Mouse (Mus musculus): ENCODE results near the gene Pycr2. TPM values are rescaled to one million over a fixed set of nuclear protein-coding genes. Genes with fewer than 3 reads are reported as not detected.
A peak's percentile ranks its signal among the peaks of the same experiment; 100 is the strongest.

Pycr2 gene
- 56.2 and 56.5 TPM in 2 replicates for polyA plus RNA-seq (2015; fragmentation: Nextera tagmentation; extraction: Ambion mirVana)

- Histone ChIP-seq H3K4me2 (peak within 1 kb of the TSS; percentile 96), H3K9ac (peak within 1 kb of the TSS; percentile 95), H3K27me3 (replicated peaks) (no peaks in the 10 kb centered on the region), H3K27ac (replicated peaks) (peak within 1 kb of the TSS; percentile 84), H3K4me1 (peaks cover 20% of the 10 kb centered on the region), H3K36me3 (peaks cover 36% of the 10 kb centered on the region), H3K4me3 (peak within 1 kb of the TSS; percentile 94), H3K9me3 (no peaks in the 10 kb centered on the region)
- ATAC-seq (ENCODE audit: extremely low read depth, insufficient number of reproducible peaks, low FRiP score, low TSS enrichment) = peak; percentile 95
- WGBS = under 1% methylated on average over 52 of the region's 52 CpGs
Measured at GRCm38 (mm10) chr1:180904039-180904814, at the start of gene Pycr2. Gene Pycr2, plus strand, starts transcription at chr1:180904293.

- Histone ChIP-seq H3K4me2 (no peak overlapping the region), H3K9me3 (no peaks in the 10 kb centered on the region), H3K27ac (replicated peaks) (no peak overlapping the region), H3K36me3 (peaks cover 88% of the 10 kb centered on the region), H3K9ac (no peak overlapping the region), H3K4me1 (no peaks in the 10 kb centered on the region), H3K27me3 (replicated peaks) (no peaks in the 10 kb centered on the region), H3K4me3 (no peak overlapping the region)
- no peak for ATAC-seq (ENCODE audit: extremely low read depth, insufficient number of reproducible peaks, low FRiP score, low TSS enrichment)
Measured at GRCm38 (mm10) chr1:180858763-180859162, 45.3 kb upstream of the Pycr2 start.

GRCm38 (mm10) chr1:180860030-180860429, 44.1 kb upstream of the Pycr2 start:
- H3K4me2 ChIP-seq = no peak overlapping the region
- H3K9me3 ChIP-seq = no peaks in the 10 kb centered on the region
- no peak for ATAC-seq (ENCODE audit: extremely low read depth, insufficient number of reproducible peaks, low FRiP score, low TSS enrichment)
- H3K36me3 ChIP-seq = peaks cover 95% of the 10 kb centered on the region
- no peak overlapping the region for H3K27ac ChIP-seq (replicated peaks)
- no peak overlapping the region for H3K9ac ChIP-seq
- WGBS = 76% methylated on average over 6 of the region's 6 CpGs
- H3K4me3 ChIP-seq = no peak overlapping the region
- no peaks in the 10 kb centered on the region for H3K27me3 ChIP-seq (replicated peaks)
- no peaks in the 10 kb centered on the region for H3K4me1 ChIP-seq

GRCm38 (mm10) chr1:180863606-180864005, 40.5 kb upstream of the Pycr2 start:
- Histone ChIP-seq H3K4me2 (no peak overlapping the region), H3K9ac (no peak overlapping the region), H3K27ac (replicated peaks) (no peak overlapping the region), H3K4me1 (no peaks in the 10 kb centered on the region), H3K4me3 (no peak overlapping the region), H3K9me3 (no peaks in the 10 kb centered on the region), H3K27me3 (replicated peaks) (no peaks in the 10 kb centered on the region), H3K36me3 (peaks cover 95% of the 10 kb centered on the region)
- ATAC-seq (ENCODE audit: extremely low read depth, insufficient number of reproducible peaks, low FRiP score, low TSS enrichment) = no peak
- 17% methylated on average over 1 of the region's 1 CpGs for WGBS

GRCm38 (mm10) chr1:180866001-180866400, 38.1 kb upstream of the Pycr2 start:
- Histone ChIP-seq H3K36me3 (peaks cover 74% of the 10 kb centered on the region), H3K4me3 (no peak overlapping the region), H3K9me3 (no peaks in the 10 kb centered on the region), H3K4me1 (peaks cover 13% of the 10 kb centered on the region), H3K9ac (no peak overlapping the region), H3K27ac (replicated peaks) (no peak overlapping the region), H3K4me2 (no peak overlapping the region), H3K27me3 (replicated peaks) (no peaks in the 10 kb centered on the region)
- 71% methylated on average over 7 of the region's 7 CpGs for WGBS
- no peak for ATAC-seq (ENCODE audit: extremely low read depth, insufficient number of reproducible peaks, low FRiP score, low TSS enrichment)

- H3K27ac ChIP-seq (replicated peaks) = no peak overlapping the region
- no peak overlapping the region for H3K9ac ChIP-seq
- H3K27me3 ChIP-seq (replicated peaks) = no peaks in the 10 kb centered on the region; the same call in 1 of the 2 replicates
- peaks cover 36% of the 10 kb centered on the region for H3K36me3 ChIP-seq
- 40% methylated on average over 13 of the region's 13 CpGs for WGBS
- ATAC-seq (ENCODE audit: extremely low read depth, insufficient number of reproducible peaks, low FRiP score, low TSS enrichment) = no peak
- no peaks in the 10 kb centered on the region for H3K9me3 ChIP-seq
- peak overlapping the region; percentile 21 for H3K4me2 ChIP-seq
- peaks cover 13% of the 10 kb centered on the region for H3K4me1 ChIP-seq
- no peak overlapping the region for H3K4me3 ChIP-seq
Measured at GRCm38 (mm10) chr1:180870122-180870650, 33.9 kb upstream of the Pycr2 start.

- Histone ChIP-seq H3K27me3 (replicated peaks) (no peaks in the 10 kb centered on the region; the same call in 1 of the 2 replicates), H3K27ac (replicated peaks) (no peak overlapping the region), H3K4me3 (no peak overlapping the region), H3K4me1 (peaks cover 13% of the 10 kb centered on the region), H3K9ac (no peak overlapping the region), H3K9me3 (no peaks in the 10 kb centered on the region), H3K36me3 (no peaks in the 10 kb centered on the region), H3K4me2 (no peak overlapping the region)
- ATAC-seq (ENCODE audit: extremely low read depth, insufficient number of reproducible peaks, low FRiP score, low TSS enrichment) = peak; percentile 69; the same call in 1 of the 2 replicates
- 22% methylated on average over 9 of the region's 9 CpGs for WGBS
Measured at GRCm38 (mm10) chr1:180873861-180874484, 30.1 kb upstream of the Pycr2 start.

GRCm38 (mm10) chr1:180874615-180875014, 29.5 kb upstream of the Pycr2 start:
- Histone ChIP-seq H3K4me1 (peaks cover 13% of the 10 kb centered on the region), H3K27ac (replicated peaks) (no peak overlapping the region), H3K27me3 (replicated peaks) (no peaks in the 10 kb centered on the region; the same call in 1 of the 2 replicates), H3K36me3 (no peaks in the 10 kb centered on the region), H3K9me3 (no peaks in the 10 kb centered on the region), H3K9ac (no peak overlapping the region), H3K4me2 (no peak overlapping the region), H3K4me3 (no peak overlapping the region)
- no peak for ATAC-seq (ENCODE audit: extremely low read depth, insufficient number of reproducible peaks, low FRiP score, low TSS enrichment)
- WGBS = 70% methylated on average over 2 of the region's 2 CpGs

GRCm38 (mm10) chr1:180875126-180875525, 29.0 kb upstream of the Pycr2 start:
- 84% methylated on average over 9 of the region's 9 CpGs for WGBS
- no peaks in the 10 kb centered on the region for H3K9me3 ChIP-seq
- no peaks in the 10 kb centered on the region; the same call in 1 of the 2 replicates for H3K27me3 ChIP-seq (replicated peaks)
- no peak overlapping the region for H3K4me3 ChIP-seq
- H3K36me3 ChIP-seq = no peaks in the 10 kb centered on the region
- no peak overlapping the region for H3K27ac ChIP-seq (replicated peaks)
- H3K9ac ChIP-seq = no peak overlapping the region
- H3K4me1 ChIP-seq = peaks cover 8% of the 10 kb centered on the region
- ATAC-seq (ENCODE audit: extremely low read depth, insufficient number of reproducible peaks, low FRiP score, low TSS enrichment) = no peak
- no peak overlapping the region for H3K4me2 ChIP-seq

- Histone ChIP-seq H3K27ac (replicated peaks) (no peak overlapping the region), H3K9me3 (no peaks in the 10 kb centered on the region), H3K4me3 (no peak overlapping the region), H3K27me3 (replicated peaks) (no peaks in the 10 kb centered on the region; the same call in 1 of the 2 replicates), H3K36me3 (no peaks in the 10 kb centered on the region), H3K4me2 (no peak overlapping the region), H3K9ac (no peak overlapping the region), H3K4me1 (no peaks in the 10 kb centered on the region)
- ATAC-seq (ENCODE audit: extremely low read depth, insufficient number of reproducible peaks, low FRiP score, low TSS enrichment) = no peak
- 73% methylated on average over 4 of the region's 4 CpGs for WGBS
Measured at GRCm38 (mm10) chr1:180877466-180877865, 26.6 kb upstream of the Pycr2 start.

- H3K27ac ChIP-seq (replicated peaks) = no peak overlapping the region
- H3K4me2 ChIP-seq = no peak overlapping the region
- 56% methylated on average over 3 of the region's 3 CpGs for WGBS
- ATAC-seq (ENCODE audit: extremely low read depth, insufficient number of reproducible peaks, low FRiP score, low TSS enrichment) = no peak
- H3K9me3 ChIP-seq = no peaks in the 10 kb centered on the region
- H3K4me1 ChIP-seq = peaks cover 13% of the 10 kb centered on the region
- H3K36me3 ChIP-seq = no peaks in the 10 kb centered on the region
- no peak overlapping the region for H3K9ac ChIP-seq
- H3K27me3 ChIP-seq (replicated peaks) = no peaks in the 10 kb centered on the region
- no peak overlapping the region for H3K4me3 ChIP-seq
Measured at GRCm38 (mm10) chr1:180881768-180882167, 22.3 kb upstream of the Pycr2 start.

Data from heart, embryonic 13.5 days (tissue).